Mouse (Mus musculus): Measurements from ENCODE around the gene R3hdml. TPM values are rescaled to one million over a fixed set of nuclear protein-coding genes. Genes with fewer than 3 reads are reported as not detected.

Gene R3hdml
- polyA plus RNA-seq, 1 experiment: 3.6 TPM

DNA sequence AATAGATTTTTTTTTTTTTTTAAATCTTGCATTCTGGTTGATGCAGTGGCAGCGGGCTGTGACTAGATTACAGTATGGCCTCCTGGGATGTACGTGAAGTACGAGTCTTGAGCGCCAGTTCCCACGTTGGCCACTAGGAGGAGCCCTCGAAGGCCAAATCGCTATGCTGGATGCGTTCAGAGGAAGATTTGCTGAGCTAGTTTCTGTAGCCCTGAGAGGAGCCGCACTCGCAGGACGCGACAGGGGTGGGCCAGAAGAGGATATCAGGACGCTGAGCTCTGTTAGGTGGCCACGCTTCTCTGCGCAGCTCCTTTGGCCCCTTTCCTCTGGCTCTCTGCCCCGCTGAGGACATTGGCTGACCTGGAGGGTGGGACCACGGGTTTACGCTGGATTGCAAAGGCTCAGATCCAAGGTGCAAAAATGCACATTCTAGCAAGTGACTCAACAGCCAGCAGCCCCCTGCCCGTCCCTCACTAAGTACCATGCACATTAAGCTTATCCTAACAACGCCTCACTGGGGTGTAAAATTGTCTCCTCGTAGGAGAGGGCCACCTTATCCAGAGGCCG lies 42.9 kb downstream of the R3hdml start:
- peak; percentile 94 for DNase-seq
- H3K27ac ChIP-seq (ENCODE audit: insufficient read depth, low read depth, low read length): peak overlapping the region; percentile 56
- H3K4me1 ChIP-seq (ENCODE audit: control insufficient read depth, insufficient read depth, low read length): no peaks in the 10 kb centered on the region; the same call in 1 of the 2 replicates
- H3K36me3 ChIP-seq (ENCODE audit: control insufficient read depth, insufficient read depth, low read length): no peaks in the 10 kb centered on the region
- TF ChIP-seq CTCF (conservative IDR thresholded peaks at IDR 0.05; ENCODE audit: insufficient read depth, insufficient read length, low read depth, low read length) (peak; percentile 94), POLR2A (IDR thresholded peaks at IDR 0.05; ENCODE audit: low read depth, low read length) (peak; percentile 14)
- H3K4me3 ChIP-seq (ENCODE audit: insufficient read depth, low read depth, low read length): no peak overlapping the region
- WGBS: 5% methylated on average over 22 of the region's 22 CpGs
- no peaks in the 10 kb centered on the region for H3K27me3 ChIP-seq (replicated peaks; ENCODE audit: control insufficient read depth, insufficient read depth, low read length)

DNA sequence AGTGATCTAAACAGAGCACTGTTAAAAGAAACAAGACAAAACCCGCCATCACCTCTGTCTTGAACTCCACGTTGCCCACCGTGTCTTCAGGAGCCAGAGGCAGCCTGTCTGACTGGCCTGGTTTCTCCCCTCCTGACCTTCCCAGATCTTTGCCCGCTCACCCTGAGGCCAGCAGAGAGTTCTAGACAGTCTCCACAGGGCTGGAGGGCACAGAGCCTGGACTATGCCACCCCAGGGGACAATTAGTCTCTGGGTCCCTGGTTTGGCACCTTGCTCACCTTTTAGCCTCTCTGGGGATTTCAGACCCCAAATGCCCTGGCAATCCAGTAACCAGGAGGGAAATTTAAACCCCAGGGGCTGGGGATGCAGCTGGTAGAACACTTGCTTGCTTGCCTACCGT lies 45.3 kb downstream of the R3hdml start:
- Histone ChIP-seq H3K4me1 (ENCODE audit: control insufficient read depth, insufficient read depth, low read length) (no peaks in the 10 kb centered on the region; the same call in 1 of the 2 replicates), H3K4me3 (ENCODE audit: insufficient read depth, low read depth, low read length) (peak overlapping the region; percentile 37; the same call in 1 of the 2 replicates), H3K27me3 (replicated peaks; ENCODE audit: control insufficient read depth, insufficient read depth, low read length) (no peaks in the 10 kb centered on the region), H3K27ac (ENCODE audit: insufficient read depth, low read depth, low read length) (peak overlapping the region; percentile 87), H3K36me3 (ENCODE audit: control insufficient read depth, insufficient read depth, low read length) (no peaks in the 10 kb centered on the region)
- TF ChIP-seq POLR2A (IDR thresholded peaks at IDR 0.05; ENCODE audit: low read depth, low read length) (no peak), CTCF (conservative IDR thresholded peaks at IDR 0.05; ENCODE audit: insufficient read depth, insufficient read length, low read depth, low read length) (no peak)
- DNase-seq: peak; percentile 66
- WGBS: 57% methylated on average over 5 of the region's 5 CpGs

DNA sequence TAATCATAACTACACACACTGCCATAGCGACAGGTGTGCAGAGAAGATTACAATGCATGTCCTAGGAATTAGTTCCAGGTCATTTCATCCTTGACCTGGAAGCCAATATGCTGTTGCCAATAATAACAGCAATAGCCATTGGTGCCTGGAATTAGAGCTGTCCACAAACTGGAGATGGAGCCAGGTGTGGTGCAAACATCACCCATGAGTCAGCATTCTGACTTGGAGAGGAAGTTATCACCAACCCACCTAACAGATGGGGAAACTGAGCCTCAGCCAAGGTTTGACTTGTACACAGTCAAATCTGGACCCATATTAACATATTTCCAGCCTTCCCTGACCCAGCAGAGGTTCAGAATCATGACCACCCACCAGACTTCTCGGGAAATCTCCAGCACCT lies 46.3 kb downstream of the R3hdml start:
- Histone ChIP-seq H3K4me3 (ENCODE audit: insufficient read depth, low read depth, low read length) (peak overlapping the region; percentile 11; the same call in 1 of the 2 replicates), H3K36me3 (ENCODE audit: control insufficient read depth, insufficient read depth, low read length) (no peaks in the 10 kb centered on the region), H3K4me1 (ENCODE audit: control insufficient read depth, insufficient read depth, low read length) (no peaks in the 10 kb centered on the region; the same call in 1 of the 2 replicates), H3K27ac (ENCODE audit: insufficient read depth, low read depth, low read length) (peak overlapping the region; percentile 87), H3K27me3 (replicated peaks; ENCODE audit: control insufficient read depth, insufficient read depth, low read length) (no peaks in the 10 kb centered on the region)
- peak; percentile 62 for DNase-seq
- WGBS: 64% methylated on average over 2 of the region's 2 CpGs
- TF ChIP-seq CTCF (conservative IDR thresholded peaks at IDR 0.05; ENCODE audit: insufficient read depth, insufficient read length, low read depth, low read length): no peak
- no peak for TF ChIP-seq POLR2A (IDR thresholded peaks at IDR 0.05; ENCODE audit: low read depth, low read length)

DNA sequence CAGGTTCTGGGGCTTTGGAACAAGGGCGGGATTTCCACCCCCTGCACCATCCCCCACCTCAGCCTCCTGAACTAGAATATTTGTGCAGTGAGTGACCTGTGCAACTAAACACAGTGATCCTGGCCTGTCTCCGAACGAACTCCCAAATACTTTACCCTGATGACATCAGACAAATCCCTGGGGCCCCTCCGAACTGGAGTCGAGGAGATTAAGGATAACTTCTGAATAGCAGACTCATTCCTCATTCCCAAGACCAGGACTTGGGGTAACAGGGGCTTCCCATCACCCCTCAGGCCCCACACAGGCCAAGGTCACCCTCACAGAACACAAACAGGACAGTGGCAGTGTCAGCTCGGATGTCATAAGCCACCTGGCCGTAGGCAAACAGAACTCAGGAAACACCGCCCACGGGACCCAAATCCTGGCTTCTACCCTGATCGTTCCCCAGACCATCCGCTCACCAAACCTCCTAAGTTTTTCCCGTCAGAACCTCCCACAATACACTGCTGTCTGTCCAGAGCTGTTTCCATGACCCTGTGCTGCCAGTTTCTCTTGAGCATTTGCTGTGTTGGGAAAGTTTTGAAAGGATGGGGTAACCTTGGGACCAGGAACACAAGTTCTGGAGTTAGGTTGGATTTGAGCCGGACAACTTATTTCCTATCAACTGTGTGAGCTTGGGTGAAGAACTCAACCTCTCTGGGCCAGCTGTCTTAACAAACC lies 47.4 kb downstream of the R3hdml start:
- DNase-seq: peak; percentile 59
- Histone ChIP-seq H3K4me3 (ENCODE audit: insufficient read depth, low read depth, low read length) (peak overlapping the region; percentile 50), H3K4me1 (ENCODE audit: control insufficient read depth, insufficient read depth, low read length) (no peaks in the 10 kb centered on the region), H3K36me3 (ENCODE audit: control insufficient read depth, insufficient read depth, low read length) (no peaks in the 10 kb centered on the region), H3K27me3 (replicated peaks; ENCODE audit: control insufficient read depth, insufficient read depth, low read length) (no peaks in the 10 kb centered on the region), H3K27ac (ENCODE audit: insufficient read depth, low read depth, low read length) (peak overlapping the region; percentile 87)
- 41% methylated on average over 13 of the region's 13 CpGs for WGBS
- no peak for TF ChIP-seq CTCF (conservative IDR thresholded peaks at IDR 0.05; ENCODE audit: insufficient read depth, insufficient read length, low read depth, low read length)
- no peak for TF ChIP-seq POLR2A (IDR thresholded peaks at IDR 0.05; ENCODE audit: low read depth, low read length)

DNA sequence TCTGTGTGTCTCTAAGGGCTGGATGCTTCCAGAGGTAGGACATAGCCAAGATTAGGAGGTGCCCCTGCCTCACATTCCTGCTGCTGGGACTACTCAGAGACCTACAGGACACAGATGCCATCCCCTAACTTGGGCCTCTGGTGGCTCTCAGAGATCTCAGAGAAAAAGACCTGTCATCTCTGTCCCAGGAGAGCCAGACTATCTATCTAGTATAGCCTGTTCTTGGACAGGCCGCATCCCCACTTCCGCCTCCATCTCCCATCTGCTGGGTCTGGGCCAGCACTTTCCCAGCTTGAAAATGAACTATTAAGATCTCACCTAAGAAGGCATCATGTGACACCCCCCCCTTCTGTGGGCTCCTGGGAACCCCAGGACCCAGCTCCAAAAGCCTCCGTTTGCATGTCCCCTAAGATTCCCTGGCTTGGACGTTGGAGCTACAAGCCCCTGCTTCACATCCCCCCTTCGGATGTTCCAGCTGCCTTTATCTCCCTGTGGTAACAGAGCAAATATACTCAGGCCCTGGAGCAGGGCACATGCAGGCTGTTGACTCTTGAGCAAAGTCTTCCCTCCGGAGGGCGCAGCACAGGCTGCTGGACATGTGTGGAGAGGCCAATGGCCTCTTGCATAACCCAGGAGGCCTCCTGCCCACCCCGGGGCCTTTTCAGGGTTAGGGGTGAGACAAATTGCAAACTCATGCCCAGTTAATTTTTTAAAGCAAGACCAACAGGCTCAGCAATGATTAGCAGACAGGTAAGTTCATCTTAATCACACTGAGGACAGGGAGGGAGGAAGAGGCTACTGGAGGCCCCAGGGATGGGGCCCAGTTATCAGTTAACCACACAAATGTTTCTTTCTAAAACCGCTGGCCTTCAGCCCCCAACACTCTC lies 48.4 kb downstream of the R3hdml start:
- Histone ChIP-seq H3K27me3 (replicated peaks; ENCODE audit: control insufficient read depth, insufficient read depth, low read length) (no peaks in the 10 kb centered on the region), H3K36me3 (ENCODE audit: control insufficient read depth, insufficient read depth, low read length) (no peaks in the 10 kb centered on the region), H3K27ac (ENCODE audit: insufficient read depth, low read depth, low read length) (peak overlapping the region; percentile 92), H3K4me3 (ENCODE audit: insufficient read depth, low read depth, low read length) (peak overlapping the region; percentile 55), H3K4me1 (ENCODE audit: control insufficient read depth, insufficient read depth, low read length) (no peaks in the 10 kb centered on the region)
- 56% methylated on average over 9 of the region's 9 CpGs for WGBS
- TF ChIP-seq CTCF (conservative IDR thresholded peaks at IDR 0.05; ENCODE audit: insufficient read depth, insufficient read length, low read depth, low read length): no peak
- no peak for TF ChIP-seq POLR2A (IDR thresholded peaks at IDR 0.05; ENCODE audit: low read depth, low read length)
- DNase-seq: peak; percentile 94

DNA sequence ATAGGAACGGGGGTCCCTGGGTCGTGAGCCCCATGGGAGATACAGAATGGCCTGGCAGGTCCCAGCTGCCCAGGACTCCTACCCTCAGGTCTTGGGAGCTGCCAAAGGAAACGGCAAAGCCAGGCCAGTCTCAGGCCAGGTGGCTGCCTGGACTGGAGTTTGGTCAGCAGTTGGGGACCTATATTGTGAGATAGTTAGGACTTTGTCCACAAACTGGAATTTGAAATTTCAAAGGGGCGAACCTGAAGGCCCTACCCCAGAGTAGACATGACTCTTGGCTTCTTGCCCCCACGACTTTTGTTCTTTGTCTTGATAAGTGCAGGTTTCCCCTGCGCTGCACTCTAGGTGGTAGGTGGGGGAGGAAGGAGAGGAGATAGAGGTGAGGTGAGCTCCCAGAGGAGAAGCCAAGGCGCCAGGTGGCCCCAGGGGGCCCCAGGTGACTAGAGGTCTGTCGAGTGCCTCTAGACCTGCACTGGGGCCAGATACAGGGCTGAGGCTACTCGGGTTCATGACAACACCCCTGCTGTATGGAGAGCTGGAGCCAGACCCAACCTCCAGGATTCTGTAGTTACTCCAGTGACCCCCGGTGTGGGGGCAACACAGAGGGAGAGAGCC lies 49.6 kb downstream of the R3hdml start:
- Histone ChIP-seq H3K4me3 (ENCODE audit: insufficient read depth, low read depth, low read length) (peak overlapping the region; percentile 55), H3K27ac (ENCODE audit: insufficient read depth, low read depth, low read length) (peak overlapping the region; percentile 92), H3K27me3 (replicated peaks; ENCODE audit: control insufficient read depth, insufficient read depth, low read length) (no peaks in the 10 kb centered on the region), H3K4me1 (ENCODE audit: control insufficient read depth, insufficient read depth, low read length) (0 out of 2 replicates have a peak, but pooled peaks cover 2% of the 10 kb centered on the region), H3K36me3 (ENCODE audit: control insufficient read depth, insufficient read depth, low read length) (no peaks in the 10 kb centered on the region)
- TF ChIP-seq POLR2A (IDR thresholded peaks at IDR 0.05; ENCODE audit: low read depth, low read length) (peak; percentile 71), CTCF (conservative IDR thresholded peaks at IDR 0.05; ENCODE audit: insufficient read depth, insufficient read length, low read depth, low read length) (no peak)
- peak; percentile 92 for DNase-seq
- 55% methylated on average over 10 of the region's 10 CpGs for WGBS

All from kidney, adult 2 months (tissue).